Mouse (Mus musculus) cerebellum, adult 11 months (tissue): ENCODE results near the gene Dlst.
A peak's percentile ranks its signal among the peaks of the same experiment; 100 is the strongest.

Experiments used
- DNase-seq: peaks from one replicate; pipeline ENCODE4 v3.0.0; 2022

Dlst gene

GRCm38 (mm10) chr12:85151002-85151774, 40.6 kb downstream of the Dlst start, which contains the start of gene Rps6kl1:
Rps6kl1 (minus strand) TSS chr12:85151264.
- DNase-seq, result peak; percentile 86

- DNase-seq, result no peak
These were observed 42.4 kb downstream of the Dlst start for GRCm38 (mm10) chr12:85153011-85153410.

GRCm38 (mm10) chr12:85156324-85156723, 45.7 kb downstream of the Dlst start:
- DNase-seq, result no peak

GRCm38 (mm10) chr12:85157797-85158460, 47.3 kb downstream of the Dlst start:
- DNase-seq, result no peak

- DNase-seq, result no peak
These were observed 48.2 kb downstream of the Dlst start for GRCm38 (mm10) chr12:85158801-85159200.

GRCm38 (mm10) chr12:85159592-85159991, 49.0 kb downstream of the Dlst start:
- no peak for DNase-seq

- no peak for DNase-seq
These were observed 54.4 kb downstream of the Dlst start for GRCm38 (mm10) chr12:85164996-85165395.

- no peak for DNase-seq
These were observed 56.0 kb downstream of the Dlst start for GRCm38 (mm10) chr12:85166631-85167030.

- peak; percentile 73 for DNase-seq
These were observed 58.7 kb downstream of the Dlst start for GRCm38 (mm10) chr12:85169117-85169858.

GRCm38 (mm10) chr12:85169877-85170276, 59.2 kb downstream of the Dlst start:
- DNase-seq, result no peak

GRCm38 (mm10) chr12:85170284-85170947, 59.8 kb downstream of the Dlst start:
- DNase-seq, result peak; percentile 24

GRCm38 (mm10) chr12:85170948-85171307, 60.3 kb downstream of the Dlst start:
- DNase-seq, result no peak

GRCm38 (mm10) chr12:85174016-85174415, 63.4 kb downstream of the Dlst start:
- DNase-seq, result no peak

- no peak for DNase-seq
These were observed 64.5 kb downstream of the Dlst start for GRCm38 (mm10) chr12:85175087-85175675.

GRCm38 (mm10) chr12:85175926-85176845, 65.6 kb downstream of the Dlst start:
- no peak for DNase-seq

- no peak for DNase-seq
These were observed 66.4 kb downstream of the Dlst start for GRCm38 (mm10) chr12:85176846-85177523.

GRCm38 (mm10) chr12:85177740-85178239, 67.2 kb downstream of the Dlst start, which contains the start of gene Pgf:
Pgf (minus strand) TSS chr12:85177790.
- DNase-seq, result no peak

GRCm38 (mm10) chr12:85178294-85178693, 67.7 kb downstream of the Dlst start:
- no peak for DNase-seq

GRCm38 (mm10) chr12:85181475-85182344, 71.1 kb downstream of the Dlst start:
- DNase-seq, result no peak

GRCm38 (mm10) chr12:85182345-85182643, 71.7 kb downstream of the Dlst start:
- no peak for DNase-seq
